Mouse (Mus musculus) layer of hippocampus, adult 8-10 months (tissue): Measurements from ENCODE around the gene Trabd2b. TPM values are rescaled to one million over a fixed set of nuclear protein-coding genes. Genes with fewer than 3 reads are reported as not detected.

Experiments
- DNase-seq, 2 experiments: peaks; one replicate each; pipeline ENCODE4 v3.0.0; 2022; ENCODE audit warnings: low spot score in 2 of 2
- total RNA-seq, 4 experiments: library from RNA; stranded (reverse); gene quantifications; 2 replicates each; pipeline ENCODE4 v1.2.4; 2022

Trabd2b gene
- 1 to 10 TPM; 1.8 to 2.1 (median 2.1) TPM for total RNA-seq

DNA sequence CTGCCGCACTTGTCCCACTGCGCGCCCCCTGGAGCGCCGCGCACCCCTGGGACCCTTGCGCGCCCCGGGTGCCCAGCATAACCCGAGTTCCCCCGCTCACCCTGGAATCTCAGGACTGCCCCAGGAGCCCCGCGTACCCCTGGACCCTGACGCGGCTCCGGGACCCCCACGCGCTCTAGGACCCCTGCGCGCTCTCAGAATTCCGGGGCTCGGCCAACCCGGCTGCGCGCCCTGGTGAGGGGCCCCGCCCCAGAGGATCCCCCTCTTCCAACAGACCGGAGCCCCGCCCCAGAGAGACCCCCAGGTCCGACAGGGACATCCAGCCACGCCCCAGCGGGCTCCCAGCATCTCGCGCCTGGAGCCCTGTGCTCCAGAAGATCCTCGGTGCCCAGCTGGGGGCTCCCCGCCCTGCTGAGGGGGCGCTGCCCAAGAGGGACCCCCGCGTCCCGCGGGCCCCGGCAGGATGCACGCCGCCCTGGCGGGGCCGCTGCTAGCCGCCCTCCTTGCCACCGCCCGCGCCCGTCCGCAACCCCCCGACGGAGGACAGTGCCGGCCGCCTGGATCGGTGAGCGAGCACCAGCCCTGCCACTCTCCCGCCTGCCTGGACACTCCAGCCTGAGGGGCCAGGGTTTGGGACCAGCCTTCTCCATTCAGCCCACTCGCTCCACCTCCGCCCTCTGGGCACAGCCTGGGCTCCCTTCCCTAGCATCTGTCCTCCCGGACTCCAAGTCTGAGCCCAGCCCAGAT lies at the start of gene Trabd2b:
Gene Trabd2b, plus strand, starts transcription at position 370 of the 747 bp plus-strand sequence.
- DNase-seq = no peak

DNA sequence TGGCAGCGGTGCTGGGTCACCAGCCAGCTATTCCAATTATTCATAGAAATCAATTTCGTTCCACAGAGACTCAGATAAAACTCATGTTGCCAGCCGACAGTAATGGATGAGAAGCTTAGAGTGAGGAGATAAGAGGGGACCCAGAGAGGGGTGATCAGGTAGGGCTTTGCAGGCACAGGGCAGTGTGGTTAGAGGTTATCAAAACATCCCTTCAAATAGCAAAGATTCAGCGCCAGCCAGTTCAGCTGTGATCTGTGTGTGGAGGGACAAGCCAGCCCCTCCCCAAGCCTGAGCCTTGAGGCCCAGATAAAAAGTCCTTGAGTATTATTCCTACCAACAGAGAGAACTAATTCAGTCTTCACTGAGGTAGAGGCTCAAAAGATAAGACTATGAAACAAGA lies 49.1 kb upstream of the Trabd2b start:
- no peak for DNase-seq

DNA sequence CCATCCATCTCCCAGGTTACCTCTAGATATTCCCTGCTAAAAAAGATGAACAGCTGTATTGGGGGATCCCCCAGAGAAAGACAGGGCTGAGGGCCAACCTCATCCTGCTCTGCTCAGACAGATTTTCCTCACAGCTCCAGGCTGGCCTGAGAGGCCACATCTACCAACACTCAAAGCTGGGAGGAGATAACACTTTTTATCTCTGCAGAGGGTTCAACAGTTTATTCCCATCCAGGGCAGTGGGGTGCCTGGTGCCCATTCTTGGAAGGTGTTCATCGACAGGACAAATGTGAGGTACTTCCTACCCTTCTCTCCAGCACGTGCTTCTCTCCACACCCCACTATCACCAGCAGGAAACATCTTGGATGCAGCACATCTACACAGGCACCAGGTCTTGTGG lies 47.6 kb upstream of the Trabd2b start:
- DNase-seq = no peak

DNA sequence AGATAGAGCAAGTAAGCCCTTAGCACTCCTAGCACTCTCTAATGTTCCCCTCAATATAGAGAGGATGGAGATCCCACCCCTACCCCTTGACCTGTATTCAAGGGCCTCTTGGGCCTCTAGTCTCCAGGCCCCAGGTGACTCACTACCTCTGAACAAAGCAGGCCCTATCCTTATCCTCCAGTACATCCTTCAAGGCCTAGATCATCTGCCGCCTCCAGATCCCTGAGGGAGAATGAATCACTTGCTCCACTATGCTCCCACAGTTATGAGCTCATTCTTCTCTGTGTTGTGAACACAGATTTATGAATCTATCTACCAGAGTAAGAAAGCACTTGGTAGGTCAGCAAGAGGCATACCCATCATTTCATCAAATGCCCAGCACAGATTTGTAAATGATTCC lies 46.7 kb upstream of the Trabd2b start:
- no peak for DNase-seq

DNA sequence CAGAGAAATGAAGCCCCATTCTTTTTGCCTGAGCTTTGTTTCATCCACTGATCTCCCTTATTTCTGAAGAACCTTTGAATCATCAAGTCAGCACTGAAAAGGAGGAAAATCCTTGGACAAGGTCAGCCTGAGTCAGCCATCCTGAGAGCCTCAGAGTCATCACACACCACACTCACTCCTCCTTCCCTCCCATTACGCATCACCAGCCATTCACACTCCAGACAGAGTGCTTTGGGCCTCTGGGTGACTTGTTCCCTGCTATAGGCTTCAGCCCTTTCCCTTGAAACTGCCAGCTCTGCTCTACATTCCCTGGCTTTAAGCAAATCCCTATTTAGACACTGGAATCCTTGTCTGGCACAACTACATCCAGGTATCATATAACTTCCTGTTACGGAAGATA lies 45.2 kb upstream of the Trabd2b start:
- no peak for DNase-seq

DNA sequence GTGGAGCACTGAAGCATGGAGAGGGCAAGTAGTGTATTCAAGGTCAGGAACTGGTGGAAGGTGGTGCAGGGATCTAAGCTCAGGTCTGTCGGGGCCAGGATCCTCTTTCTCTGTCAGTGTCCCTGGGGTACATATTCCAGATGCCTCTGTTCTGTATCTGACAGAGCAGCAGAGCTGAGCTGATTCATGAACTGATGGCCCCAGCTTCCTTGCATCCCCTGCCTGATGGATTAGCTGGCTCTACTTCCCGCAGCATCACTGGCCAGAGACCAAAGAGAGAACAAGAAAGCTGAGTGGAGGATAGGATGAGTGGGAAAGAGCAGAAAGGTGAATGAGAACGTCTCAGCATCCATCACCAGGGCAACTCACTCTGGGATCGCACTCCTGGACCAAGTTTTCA lies 41.5 kb upstream of the Trabd2b start:
- DNase-seq = no peak

DNA sequence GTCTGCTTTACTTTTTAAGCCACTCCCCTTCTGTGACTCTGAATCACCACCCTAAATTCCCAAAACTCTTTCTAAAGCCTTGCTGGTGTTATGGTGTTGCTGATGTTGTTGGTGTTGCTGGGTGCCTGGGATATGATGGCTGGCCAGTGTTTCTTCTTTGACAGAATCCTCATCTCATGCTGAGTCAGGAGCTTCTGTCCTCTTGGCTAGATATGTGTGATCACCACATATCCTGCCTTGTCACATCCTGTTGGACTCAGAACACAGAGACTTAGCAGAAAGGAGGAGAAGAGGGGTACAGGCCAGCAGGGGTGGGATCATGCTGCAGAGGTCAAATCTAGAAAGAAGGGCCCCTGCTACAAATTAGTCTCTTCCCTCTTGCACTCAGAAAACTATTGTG lies 40.9 kb upstream of the Trabd2b start:
- no peak for DNase-seq

DNA sequence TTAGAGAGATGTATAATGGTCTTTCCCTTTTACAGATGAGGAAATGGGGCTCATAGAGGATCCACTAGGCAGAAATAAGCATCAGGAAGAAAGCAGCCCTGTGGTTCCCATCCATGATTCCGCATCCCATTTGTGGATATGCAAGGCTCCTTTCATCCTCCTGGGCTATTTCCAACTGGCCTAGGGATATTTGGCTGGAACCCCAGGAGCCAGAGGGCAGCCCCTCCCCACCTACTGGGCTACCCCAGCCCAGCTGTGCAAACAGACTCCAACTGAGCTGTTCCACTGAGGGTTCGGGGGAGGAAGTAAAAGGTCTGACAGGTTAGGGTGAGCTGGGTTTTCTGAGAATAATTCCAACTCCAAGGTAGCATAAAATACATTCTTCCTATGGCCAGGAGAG lies 39.5 kb upstream of the Trabd2b start:
- DNase-seq = no peak

DNA sequence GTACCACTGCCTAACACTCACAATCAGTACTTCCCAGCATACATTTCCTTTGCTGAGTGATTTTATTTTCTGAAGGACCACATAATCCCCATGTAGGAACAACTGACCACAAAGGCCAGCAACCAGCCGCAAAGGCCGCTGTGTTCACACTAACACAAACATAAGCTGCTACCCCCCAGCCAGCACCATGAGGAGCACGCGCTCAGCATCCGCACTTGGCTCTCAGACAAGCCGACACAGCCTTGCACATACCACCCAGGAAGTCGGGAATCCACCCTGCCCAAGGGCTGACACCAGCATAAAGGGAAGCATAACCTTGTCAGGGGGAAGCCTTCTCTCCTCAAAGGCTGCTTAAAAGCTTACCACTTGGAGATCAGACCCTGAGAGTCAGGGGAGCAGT lies 38.7 kb upstream of the Trabd2b start:
- no peak for DNase-seq

DNA sequence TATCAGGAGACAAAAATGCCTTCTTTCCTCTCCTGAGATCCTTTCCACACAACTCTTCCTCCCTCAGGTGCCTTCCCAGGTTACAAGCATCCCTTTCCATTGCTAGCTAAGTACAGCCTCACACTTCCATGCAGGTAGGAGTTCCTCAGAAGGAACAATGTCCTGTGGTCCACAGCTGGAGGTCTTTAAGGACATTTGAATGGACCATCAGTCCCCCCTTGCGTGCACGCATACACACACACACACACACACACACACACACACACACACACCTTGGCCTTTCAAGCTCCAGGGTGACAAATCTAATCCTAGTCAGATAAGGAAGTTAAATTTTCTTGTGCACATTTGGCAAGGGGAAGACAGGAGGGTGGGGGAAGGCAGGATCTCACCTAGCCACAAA lies 36.9 kb upstream of the Trabd2b start:
- no peak for DNase-seq

DNA sequence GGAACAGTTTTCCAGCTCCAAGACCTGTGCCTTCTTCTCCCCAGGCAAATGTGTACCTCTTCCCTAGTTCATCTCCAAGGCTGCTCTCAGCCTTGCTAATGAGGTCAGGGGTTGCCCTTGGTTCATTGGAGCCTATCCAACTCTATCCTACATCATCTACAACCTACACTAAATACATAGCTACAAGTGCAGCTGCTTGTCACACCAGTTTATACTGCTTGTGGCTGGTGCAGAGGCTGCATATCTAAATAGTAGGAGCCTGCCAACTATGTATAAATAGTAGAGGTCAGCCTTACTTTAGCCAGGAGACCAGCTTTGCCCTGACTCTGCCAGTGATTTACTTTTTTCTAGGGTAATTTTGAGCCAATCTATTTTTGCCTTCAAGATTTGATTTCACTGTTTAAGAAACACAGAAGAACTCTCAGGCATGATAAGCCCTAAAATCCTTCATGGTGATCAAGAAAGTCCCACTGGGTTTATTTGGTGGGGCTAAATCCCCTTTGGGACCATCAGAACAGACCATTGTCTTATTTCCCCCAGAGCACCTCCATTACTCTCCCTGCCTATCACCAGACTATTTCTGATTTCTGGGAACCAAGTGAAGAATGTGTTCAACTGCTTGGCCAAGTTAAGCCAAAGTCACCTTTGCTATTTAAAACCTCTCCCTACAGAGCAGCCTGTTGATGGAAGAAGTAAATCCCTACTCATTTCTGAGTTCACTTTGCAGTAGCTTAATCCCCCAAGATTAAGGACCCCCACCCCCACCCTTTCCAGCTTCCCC lies 35.4 kb upstream of the Trabd2b start:
- no peak for DNase-seq

DNA sequence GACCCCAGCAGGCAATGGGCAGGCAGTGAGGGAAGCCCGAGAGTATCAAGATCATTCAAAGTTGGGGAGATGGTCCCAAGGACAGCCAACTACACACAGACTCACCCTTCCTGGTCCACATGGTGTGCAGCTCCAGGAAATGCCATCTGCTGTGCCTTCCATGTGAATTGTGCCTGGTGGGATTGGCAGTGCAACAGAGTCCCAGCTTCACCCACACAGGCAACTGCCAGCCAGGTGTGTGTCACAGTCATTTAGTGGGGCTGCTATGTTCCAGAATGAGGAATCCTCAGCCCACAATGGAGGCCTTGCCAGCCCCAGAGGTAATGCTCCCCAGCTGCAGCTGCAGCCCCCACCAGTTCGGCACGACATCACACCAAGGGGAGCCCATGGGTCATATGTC lies 33.8 kb upstream of the Trabd2b start:
- DNase-seq = peak; percentile 67 to 68

DNA sequence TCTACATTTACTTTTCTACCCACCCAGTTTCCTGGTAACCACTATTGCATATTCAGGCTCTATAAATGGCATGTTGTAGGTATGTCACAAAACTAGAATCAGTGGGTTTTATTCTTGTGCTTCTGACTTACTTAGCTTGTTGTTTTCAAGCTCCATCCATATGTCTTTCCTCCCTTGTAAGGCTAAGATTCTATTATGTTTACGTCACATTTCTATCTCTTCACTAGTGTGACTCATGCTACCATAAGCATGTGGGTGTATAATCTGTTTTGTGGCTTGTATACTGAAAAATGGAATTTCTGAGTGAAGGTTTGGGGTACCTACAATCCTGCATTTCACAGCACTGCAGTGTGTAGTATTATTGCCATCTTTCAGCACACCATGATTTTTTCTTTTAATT lies 32.2 kb upstream of the Trabd2b start:
- no peak for DNase-seq

DNA sequence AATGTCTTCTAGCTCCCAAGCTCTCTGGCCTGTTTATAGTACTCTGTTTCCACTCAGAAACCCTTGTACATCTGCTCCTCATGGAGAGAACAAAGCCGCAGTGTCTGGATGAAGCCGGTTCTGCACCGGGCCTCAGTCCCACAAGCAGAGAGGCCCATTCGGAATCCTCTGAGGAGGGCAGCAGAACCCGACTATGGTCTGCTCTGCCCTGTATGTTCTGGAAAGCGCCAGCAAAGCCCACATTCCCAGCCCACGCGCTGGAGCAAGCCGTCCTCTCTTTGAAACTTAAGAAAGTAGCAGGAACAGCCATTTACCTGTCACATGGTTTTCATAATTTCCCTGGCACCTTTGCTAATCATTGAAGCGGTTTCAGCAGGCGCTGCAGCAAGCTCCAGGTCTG lies 29.0 kb upstream of the Trabd2b start:
- no peak for DNase-seq

DNA sequence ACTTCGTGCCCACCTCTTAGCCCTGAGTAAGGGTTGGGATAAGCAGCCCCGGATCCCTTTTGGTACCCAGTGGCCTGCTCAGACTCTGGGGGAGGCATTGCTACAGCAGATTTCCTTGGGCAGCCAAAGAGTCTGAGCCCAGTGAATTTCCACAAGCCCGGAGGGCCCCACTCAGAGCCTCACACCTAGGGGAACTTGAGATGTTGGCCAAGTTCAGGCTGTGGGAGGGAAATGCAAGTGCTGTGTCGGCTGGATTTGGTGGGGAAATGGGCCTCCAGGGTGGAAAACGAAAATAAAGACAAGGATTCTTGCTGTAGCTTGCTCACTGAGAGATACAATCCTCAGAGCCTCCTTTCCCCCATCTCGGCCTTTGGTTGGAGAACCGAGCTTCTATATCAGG lies 28.0 kb upstream of the Trabd2b start:
- no peak for DNase-seq

DNA sequence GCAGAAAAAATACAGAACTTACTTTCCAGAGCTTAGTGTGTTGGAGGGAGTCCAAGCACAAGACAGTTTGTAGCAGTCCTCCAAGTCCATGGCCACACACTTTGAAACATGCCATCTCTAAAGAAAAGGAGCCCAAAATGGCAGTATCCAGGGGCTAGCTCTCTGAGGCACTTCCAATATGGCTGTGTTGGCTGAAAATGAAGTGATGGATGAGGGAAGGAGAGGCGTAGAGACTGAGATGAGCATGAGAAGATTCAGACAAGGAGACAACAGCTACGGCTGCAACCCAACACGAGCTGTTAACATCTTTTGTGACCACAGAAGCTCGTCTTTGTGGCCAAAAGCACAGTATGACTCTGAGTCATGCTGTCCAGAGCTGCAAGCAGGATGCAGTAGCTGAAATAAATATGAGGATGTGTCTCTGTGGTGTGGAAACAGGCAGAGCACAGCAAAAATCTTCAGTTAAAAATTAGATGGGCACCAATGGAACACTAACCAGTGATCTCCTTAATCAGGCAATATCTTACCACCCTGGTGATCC lies 27.0 kb upstream of the Trabd2b start:
- no peak for DNase-seq

DNA sequence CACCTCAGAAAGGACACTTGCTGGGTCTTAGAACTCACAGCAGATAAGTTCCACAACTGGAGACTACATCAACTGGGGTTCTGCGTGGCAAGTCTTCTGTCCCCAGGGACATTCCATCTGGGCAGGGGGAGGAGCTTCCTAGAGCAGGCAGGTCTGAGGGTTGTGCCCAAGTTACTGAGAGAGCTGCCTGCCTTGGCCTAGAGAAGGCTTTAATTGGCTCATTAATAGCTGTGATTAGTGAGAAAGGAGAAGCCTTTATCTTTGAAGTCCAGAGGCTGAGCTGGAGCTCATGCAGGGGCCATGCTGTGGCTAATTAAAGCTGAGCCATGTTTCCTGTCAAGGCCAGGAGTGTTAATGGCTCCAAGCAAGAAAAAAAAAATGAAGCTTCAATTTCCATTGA lies 23.9 kb upstream of the Trabd2b start:
- DNase-seq = no peak

DNA sequence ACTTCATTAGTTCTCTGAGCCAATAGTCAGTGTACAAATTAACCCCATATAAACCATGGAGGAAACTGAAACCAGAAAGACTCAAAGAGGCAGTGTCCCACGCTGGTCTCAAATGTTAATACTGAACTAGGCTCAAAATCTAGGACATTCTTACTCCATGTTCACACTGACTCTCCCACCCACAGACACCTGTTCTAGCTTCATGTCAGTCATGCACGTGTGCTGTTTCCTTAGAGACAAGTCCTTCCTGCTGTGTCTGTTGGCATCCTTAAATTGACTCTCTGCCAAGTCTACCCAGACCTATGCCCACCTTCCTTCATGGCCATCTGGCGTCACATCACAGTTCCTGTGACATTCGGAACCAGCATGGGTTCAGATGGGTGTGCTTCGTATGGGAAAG lies 21.3 kb upstream of the Trabd2b start:
- peak in 1 of 2 experiments; percentile 29 for DNase-seq

DNA sequence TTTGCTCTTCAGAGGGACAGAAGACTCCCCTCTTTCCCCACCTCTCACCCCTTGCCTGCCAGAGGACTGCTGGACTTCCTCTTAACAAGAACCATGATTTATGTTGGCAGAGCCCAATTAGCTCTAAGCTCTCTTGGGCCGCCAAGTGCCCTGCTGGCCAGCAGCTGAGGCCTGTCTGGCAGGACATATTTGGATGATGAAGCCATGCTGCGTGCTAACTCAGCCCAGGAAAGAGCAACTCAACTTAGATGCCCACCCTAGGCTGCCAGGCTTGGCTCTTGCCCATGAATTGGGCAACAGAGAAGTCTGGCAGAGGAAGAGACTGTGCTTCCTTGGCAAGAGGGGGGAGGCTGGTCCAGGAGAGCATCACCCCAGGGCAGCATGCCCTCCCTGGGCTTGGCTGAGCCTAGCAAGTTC lies 20.1 kb upstream of the Trabd2b start:
- peak; percentile 43 to 50 for DNase-seq

DNA sequence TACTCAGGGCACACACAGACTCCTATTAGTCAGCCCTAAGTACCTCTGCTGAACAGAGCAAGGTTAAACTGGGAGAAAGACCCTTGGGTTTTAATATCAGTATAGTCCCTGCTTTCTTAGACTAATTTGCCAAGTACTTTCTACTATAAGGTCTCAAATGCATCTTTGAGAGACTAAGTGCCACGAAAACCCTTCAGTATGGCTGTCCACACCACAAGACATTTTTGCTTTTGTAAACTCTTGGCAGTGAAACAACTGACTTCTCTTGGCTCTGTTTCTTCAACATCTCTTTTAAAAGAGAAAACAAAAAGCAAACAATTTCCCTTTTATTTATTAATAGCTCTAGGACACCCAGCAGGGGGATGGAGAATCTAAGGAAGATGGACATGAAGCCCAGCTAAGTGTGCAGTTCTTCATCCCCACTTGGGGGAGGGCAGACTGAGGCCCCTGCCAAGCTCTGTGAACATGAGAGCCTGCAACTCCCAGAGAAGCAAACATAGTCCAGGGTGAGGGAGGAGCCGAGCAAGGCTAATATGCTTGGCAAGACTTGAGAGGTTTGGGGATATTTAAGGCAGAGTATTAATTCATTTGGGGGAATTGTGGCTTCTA lies 18.9 kb upstream of the Trabd2b start:
- DNase-seq = no peak

DNA sequence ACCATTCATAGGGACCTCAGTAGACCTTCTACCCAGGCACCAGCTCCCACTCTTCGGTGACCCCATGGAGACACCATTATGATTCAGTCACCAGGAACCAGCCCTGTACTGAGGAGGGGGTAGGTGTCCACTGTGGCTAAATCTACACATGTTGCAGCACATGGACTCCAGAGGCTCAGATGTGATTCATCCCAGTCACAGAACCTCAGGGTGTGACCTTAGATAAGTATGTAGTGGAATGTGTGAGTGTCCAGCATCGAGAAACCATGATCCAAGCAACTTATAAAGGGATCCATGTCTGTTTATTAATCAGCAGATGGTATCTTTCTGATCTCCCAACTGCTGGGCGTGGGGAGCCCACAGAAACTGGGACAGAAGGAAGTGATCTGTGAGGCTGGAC lies 18.2 kb upstream of the Trabd2b start:
- DNase-seq = no peak

DNA sequence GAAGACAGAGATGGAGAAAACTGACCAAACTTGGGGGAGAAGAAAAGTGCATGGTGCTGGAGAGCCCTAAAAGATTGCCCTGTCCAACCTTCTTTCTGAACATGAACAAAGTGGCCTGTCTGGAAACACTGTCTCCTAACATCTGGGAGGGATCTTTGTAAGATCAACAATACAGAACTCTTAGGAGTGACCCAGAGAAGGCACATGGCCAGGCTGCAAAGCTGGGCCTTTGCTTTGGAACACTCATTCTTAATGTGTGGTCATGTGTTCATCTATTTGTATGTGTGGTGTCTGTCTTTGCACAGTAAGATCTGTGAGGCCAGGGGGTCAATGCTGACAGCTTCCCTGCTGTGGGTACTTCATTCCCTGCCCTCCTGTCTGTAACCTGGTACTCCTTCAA lies 16.9 kb upstream of the Trabd2b start:
- no peak for DNase-seq
